Mouse (Mus musculus) megakaryocyte, embryonic 14.5 days (primary cell): ENCODE data around the gene Vps13c.

Source experiments
- FLI1 ChIP-seq: IDR thresholded peaks from 2 replicates; pipeline ENCODE4 v1.6.1; 2012; ENCODE audit warnings: low read length, inconsistent platforms, mixed read lengths
- GATA1 ChIP-seq: IDR thresholded peaks from 3 replicates; pipeline ENCODE4 v1.6.1; 2012; ENCODE audit warnings: mixed read lengths, low read length, inconsistent platforms, borderline replicate concordance

DNA sequence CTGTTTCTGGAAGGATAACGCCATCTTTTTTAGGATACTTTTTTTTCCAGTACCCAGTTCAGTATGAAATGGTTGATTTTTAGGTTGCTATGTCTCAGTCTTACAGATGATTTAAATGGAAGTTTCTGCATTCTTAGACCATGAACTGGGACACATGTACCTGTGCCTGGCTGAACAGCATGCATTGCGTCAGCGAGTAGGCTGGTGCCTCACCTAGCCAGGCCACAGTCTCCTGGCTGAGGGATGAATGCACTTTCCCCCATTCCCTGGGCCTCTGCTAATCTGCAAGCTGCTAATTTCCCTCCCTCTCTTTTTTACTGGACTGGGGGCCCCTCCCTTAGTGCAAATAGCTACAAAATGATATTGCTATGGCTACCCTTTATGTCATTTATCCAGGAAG, 9.7 kb downstream of the Vps13c start:
- TF ChIP-seq GATA1 (no peak), FLI1 (no peak)
